9 mouse cellular contexts compared by ENCODE assay signal in genomic region chr6:39567528-39567927, GRCm38 (mm10). TPM values are rescaled to one million over a fixed set of nuclear protein-coding genes. Genes with fewer than 3 reads are reported as not detected.
A peak's percentile ranks its signal among the peaks of the same experiment; 100 is the strongest.
DNase-seq lines count a peak whose midpoint lies in the region; ATAC-seq and TF ChIP-seq lines count a peak whose summit lies in the region.
"Had no signal": no experiment of that assay in that cellular context is flagged by ENCODE, and none has a peak within 500 bp of the region (broad histone marks: within the 10 kb centered on the region; RNA-seq: fewer than 3 reads in every experiment).

No protein-coding gene starts in this region.

- intact Hi-C loops in gastrocnemius, adult 2 months (cut with DNase I), result loop anchor here (5.0 kb wide), 1 partner anchor 215 kb away; no protein-coding TSS in a partner anchor

- 16% methylated on average over 5 of the region's 5 CpGs for WGBS in thymus, adult 2 months
- WGBS in embryonic facial prominence, embryonic 11.5 days, result 14% methylated on average over 5 of the region's 5 CpGs

- no peak for TF ChIP-seq POLR2A in thymus, adult 2 months (IDR thresholded peaks at IDR 0.05; ENCODE audit: control insufficient read depth, extremely low read depth, insufficient read depth, low read length, poor library complexity)

- peak; percentile 68 for TF ChIP-seq CTCF in gastrocnemius, adult 2 months (IDR thresholded peaks at IDR 0.05)
- TF ChIP-seq CTCF in thymus, adult 2 months (IDR thresholded peaks at IDR 0.05; ENCODE audit: borderline replicate concordance, control insufficient read depth, extremely low read depth, insufficient read depth, low read length, poor library complexity), result no peak

- H3K4me3 ChIP-seq in gastrocnemius, adult 2 months, result no peak overlapping the region
- H3K4me3 ChIP-seq in thymus, adult 2 months (ENCODE audit: control insufficient read depth, insufficient read depth, low read length), result no peak overlapping the region
- no peak overlapping the region for H3K4me3 ChIP-seq in embryonic facial prominence, embryonic 11.5 days (ENCODE audit: low read depth, low read length)
- H3K4me3 ChIP-seq: neural tube, embryonic 13.5 days had no signal

- H3K27me3 ChIP-seq in thymus, adult 2 months (ENCODE audit: control insufficient read depth, insufficient read depth, low read length), result no peaks in the 10 kb centered on the region
- H3K27me3 ChIP-seq in embryonic facial prominence, embryonic 11.5 days (ENCODE audit: control insufficient read depth, insufficient read depth, low read length), result no peaks in the 10 kb centered on the region
- H3K27me3 ChIP-seq: neural tube, embryonic 13.5 days had no signal

- no peak overlapping the region for H3K27ac ChIP-seq in gastrocnemius, adult 2 months
- no peak overlapping the region for H3K27ac ChIP-seq in thymus, adult 2 months (ENCODE audit: control insufficient read depth, insufficient read depth, low read length)
- no peak overlapping the region for H3K27ac ChIP-seq in embryonic facial prominence, embryonic 11.5 days (replicated peaks; ENCODE audit: low read depth, low read length)
- H3K27ac ChIP-seq: neural tube, embryonic 13.5 days had no signal

- no peak overlapping the region for H3K9ac ChIP-seq in embryonic facial prominence, embryonic 11.5 days (replicated peaks; ENCODE audit: low read length)
- H3K9ac ChIP-seq: neural tube, embryonic 13.5 days had no signal

- H3K36me3 ChIP-seq in thymus, adult 2 months (ENCODE audit: control insufficient read depth, insufficient read depth, low read length), result no peaks in the 10 kb centered on the region
- H3K36me3 ChIP-seq in embryonic facial prominence, embryonic 11.5 days (replicated peaks; ENCODE audit: control insufficient read depth, insufficient read depth, low read depth, low read length), result no peaks in the 10 kb centered on the region
- H3K36me3 ChIP-seq: neural tube, embryonic 13.5 days had no signal

- ATAC-seq in embryonic facial prominence, embryonic 11.5 days (replicated peaks; ENCODE audit: insufficient number of reproducible peaks, low FRiP score, low TSS enrichment, low read depth), result no peak
- peak; percentile 71 for ATAC-seq in megakaryocyte progenitor cell, adult 5-6 weeks (replicated peaks; ENCODE audit: poor library complexity)

- no peak overlapping the region for H3K4me2 ChIP-seq in embryonic facial prominence, embryonic 11.5 days (ENCODE audit: low read depth, low read length)
- H3K4me2 ChIP-seq: neural tube, embryonic 13.5 days had no signal

- no peak for DNase-seq in gastrocnemius, adult 2 months
- DNase-seq in gastrocnemius, postnatal 25 days, result no peak
- DNase-seq in thymus, adult 2 months, result peak; percentile 28
- DNase-seq in thymus, adult 18-20 months, result no peak
- peak; percentile 78 for DNase-seq in embryonic facial prominence, embryonic 11.5 days (ENCODE audit: low spot score)
- DNase-seq in frontal cortex, postnatal 25 days (ENCODE audit: low spot score in 2 of 2), result no peak
- DNase-seq in adrenal gland, adult 2 months, result no peak

- H3K9me3 ChIP-seq in embryonic facial prominence, embryonic 11.5 days (replicated peaks; ENCODE audit: control insufficient read depth, low read length), result no peaks in the 10 kb centered on the region
- H3K9me3 ChIP-seq: neural tube, embryonic 13.5 days had no signal

- no peaks in the 10 kb centered on the region for H3K4me1 ChIP-seq in thymus, adult 2 months (replicated peaks; ENCODE audit: control insufficient read depth, insufficient read depth, low read length)
- no peaks in the 10 kb centered on the region for H3K4me1 ChIP-seq in embryonic facial prominence, embryonic 11.5 days (ENCODE audit: control insufficient read depth, insufficient read depth, low read length)

RNA-seq across cellular contexts. Expression of gene Adck2, which starts 6.1 kb away (rescaled TPM):
- 1 to 10 TPM; 5.3 to 6.2 TPM for total RNA-seq in gastrocnemius, adult 2 months (2021)
- 1 to 10 TPM; 5.9 to 7.3 TPM for total RNA-seq in gastrocnemius, postnatal 25 days (2021)
- polyA plus RNA-seq in thymus, adult 2 months (2012; rRNA removed), result 17.0 and 18.8 TPM in 2 replicates
- 25.1 and 26.7 TPM in 2 replicates for polyA plus RNA-seq in embryonic facial prominence, embryonic 11.5 days (2014; fragmentation: Nextera tagmentation; extraction: Ambion mirVana)
- total RNA-seq in megakaryocyte progenitor cell, adult 5-6 weeks (2015), result 7.5 and 7.6 TPM in 2 replicates
- 5.6 and 7.3 TPM in 2 replicates for total RNA-seq in megakaryocyte progenitor cell, adult 5-6 weeks (2017)
- total RNA-seq in adrenal gland, adult 2 months (2021), result 10 to 100 TPM; 20.4 to 27.3 TPM
- 18.7 and 20.7 TPM in 2 replicates for polyA plus RNA-seq in adrenal gland, adult 2 months (2012; rRNA removed)

RNA-seq across cellular contexts. Expression of gene Dennd2a, which starts 9.9 kb away (rescaled TPM):
- total RNA-seq in gastrocnemius, adult 2 months (2021), result 1 to 10 TPM; 3.3 to 4.4 TPM
- 1 to 10 TPM; 4.6 to 4.7 TPM for total RNA-seq in gastrocnemius, postnatal 25 days (2021)
- polyA plus RNA-seq in thymus, adult 2 months (2012; rRNA removed), result 2.6 and 3.2 TPM in 2 replicates
- polyA plus RNA-seq in embryonic facial prominence, embryonic 11.5 days (2014; fragmentation: Nextera tagmentation; extraction: Ambion mirVana), result 27.4 and 29.1 TPM in 2 replicates
- 1.1 TPM in 1 of 2 replicates, not detected in the other for total RNA-seq in megakaryocyte progenitor cell, adult 5-6 weeks (2015)
- total RNA-seq in megakaryocyte progenitor cell, adult 5-6 weeks (2017), result 0.46 TPM in 1 of 2 replicates, not detected in the other
- 10 to 100 TPM in 1 of 2 experiments, 1 to 10 TPM in 1; 7.5 to 14.6 TPM for total RNA-seq in adrenal gland, adult 2 months (2021)
- 6.0 and 9.0 TPM in 2 replicates for polyA plus RNA-seq in adrenal gland, adult 2 months (2012; rRNA removed)

RNA-seq across cellular contexts. Expression of gene Gm42420, which starts 18.0 kb away (rescaled TPM):
- under 1 TPM in 1 of 2 experiments, not detected in 1; 0.66 TPM for total RNA-seq in gastrocnemius, adult 2 months (2021)
- not detected for total RNA-seq in gastrocnemius, postnatal 25 days (2021)
- polyA plus RNA-seq in thymus, adult 2 months (2012; rRNA removed), result 0.96 TPM in 1 of 2 replicates, not detected in the other
- polyA plus RNA-seq in embryonic facial prominence, embryonic 11.5 days (2014; fragmentation: Nextera tagmentation; extraction: Ambion mirVana), result 1.3 TPM in 1 of 2 replicates, not detected in the other
- total RNA-seq in megakaryocyte progenitor cell, adult 5-6 weeks (2015), result 6.5 and 7.1 TPM in 2 replicates
- not detected in 2 replicates for total RNA-seq in megakaryocyte progenitor cell, adult 5-6 weeks (2017)
- not detected for total RNA-seq in adrenal gland, adult 2 months (2021)
- polyA plus RNA-seq in adrenal gland, adult 2 months (2012; rRNA removed), result 0.52 and 0.54 TPM in 2 replicates
- polyA plus RNA-seq: neural tube, embryonic 13.5 days had no signal

RNA-seq across cellular contexts. Expression of gene Ndufb2, which starts 24.8 kb away (rescaled TPM):
- 100 to 1,000 TPM; 378 to 498 TPM for total RNA-seq in gastrocnemius, adult 2 months (2021)
- 100 to 1,000 TPM; 442 to 448 TPM for total RNA-seq in gastrocnemius, postnatal 25 days (2021)
- 249 and 412 TPM in 2 replicates for polyA plus RNA-seq in thymus, adult 2 months (2012; rRNA removed)
- 228 and 264 TPM in 2 replicates for polyA plus RNA-seq in embryonic facial prominence, embryonic 11.5 days (2014; fragmentation: Nextera tagmentation; extraction: Ambion mirVana)
- total RNA-seq in megakaryocyte progenitor cell, adult 5-6 weeks (2015), result 129 and 139 TPM in 2 replicates
- 78.8 and 107 TPM in 2 replicates for total RNA-seq in megakaryocyte progenitor cell, adult 5-6 weeks (2017)
- total RNA-seq in adrenal gland, adult 2 months (2021), result 100 to 1,000 TPM; 137 to 247 TPM
- 964 and 1,102 TPM in 2 replicates for polyA plus RNA-seq in adrenal gland, adult 2 months (2012; rRNA removed)

Comparison
In these comparisons a context has a peak if more than half of its experiments do, and no peak if none do; other contexts are left out.
1. DNase-seq: peak in thymus, adult 2 months (single experiment) and embryonic facial prominence, embryonic 11.5 days (single experiment); none in gastrocnemius, adult 2 months (single experiment), gastrocnemius, postnatal 25 days (single experiment), thymus, adult 18-20 months (0 of 2), frontal cortex, postnatal 25 days (0 of 2) and adrenal gland, adult 2 months (single experiment).